Mouse (Mus musculus): ENCODE measurements around the gene Rxrb.
"Not testable (repeated sequence)": the region's sequence is repeated elsewhere in the genome, so short reads cannot be mapped to it uniquely, and the experiment has no call there.

Rxrb gene

GRCm38 (mm10) chr17:34031465-34032173 lies at the start of gene Rxrb, which contains the start of gene Slc39a7:
Gene Rxrb (plus strand): TSS chr17:34031812.
Gene Slc39a7 (minus strand): TSS chr17:34031682.
- peak; percentile 98 for DNase-seq

- peak; percentile 67 for DNase-seq
These were observed 49.5 kb upstream of the Rxrb start for GRCm38 (mm10) chr17:33982136-33982535.

GRCm38 (mm10) chr17:33991788-33992664 lies 39.6 kb upstream of the Rxrb start:
- peak; percentile 46 for DNase-seq

- no peak for DNase-seq
These were observed 36.7 kb upstream of the Rxrb start for GRCm38 (mm10) chr17:33994959-33995358.

- DNase-seq, result no peak
These were observed 36.0 kb upstream of the Rxrb start for GRCm38 (mm10) chr17:33995651-33996050.

- DNase-seq, result not testable (repeated sequence)
These were observed 34.6 kb upstream of the Rxrb start for GRCm38 (mm10) chr17:33997025-33997424.

GRCm38 (mm10) chr17:33998697-33999096 lies 32.9 kb upstream of the Rxrb start:
- DNase-seq, result not testable (repeated sequence)

GRCm38 (mm10) chr17:33999341-34000149 lies 32.1 kb upstream of the Rxrb start:
- peak; percentile 11 for DNase-seq

- peak; percentile 71 for DNase-seq
These were observed 31.5 kb upstream of the Rxrb start, which contains the start of gene H2-K1 for GRCm38 (mm10) chr17:34000150-34000537. Gene H2-K1 (minus strand): TSS chr17:34000347.

- DNase-seq, result not testable (repeated sequence)
These were observed 30.8 kb upstream of the Rxrb start for GRCm38 (mm10) chr17:34000796-34001195.

- DNase-seq, result no peak
These were observed 28.2 kb upstream of the Rxrb start for GRCm38 (mm10) chr17:34003426-34003825.

GRCm38 (mm10) chr17:34006570-34006969 lies 25.0 kb upstream of the Rxrb start:
- DNase-seq, result no peak

- no peak for DNase-seq
These were observed 21.5 kb upstream of the Rxrb start for GRCm38 (mm10) chr17:34010156-34010555.

- DNase-seq, result no peak
These were observed 18.2 kb upstream of the Rxrb start for GRCm38 (mm10) chr17:34013436-34013835.

GRCm38 (mm10) chr17:34021539-34022413 lies 9.8 kb upstream of the Rxrb start:
- DNase-seq, result peak; percentile 36

- DNase-seq, result peak; percentile 44
These were observed 9.2 kb upstream of the Rxrb start for GRCm38 (mm10) chr17:34022414-34022783.

GRCm38 (mm10) chr17:34022987-34023386 lies 8.6 kb upstream of the Rxrb start:
- no peak for DNase-seq

GRCm38 (mm10) chr17:34023678-34024077 lies 7.9 kb upstream of the Rxrb start:
- DNase-seq, result peak; percentile 32

GRCm38 (mm10) chr17:34024317-34024821 lies 7.2 kb upstream of the Rxrb start, which contains the start of gene Ring1:
Gene Ring1 (minus strand): TSS chr17:34024680.
- peak; percentile 89 for DNase-seq

GRCm38 (mm10) chr17:34024861-34025755 lies 6.5 kb upstream of the Rxrb start:
- peak; percentile 52 for DNase-seq
